Mouse (Mus musculus) T-helper 1 cell (primary cell): ENCODE results near the gene Wfs1.

Source experiments
- in situ Hi-C: fragments of 300-600 bp; cut with MboI, MseI; formaldehyde crosslinking; loops from one replicate; pipeline ENCODE4 v1.15.1; 2025; ENCODE audit warnings: high pct_unique_total_duplicates

Gene Wfs1

GRCm38 (mm10) chr5:36935486-36936473, 53.2 kb downstream of the Wfs1 start:
- in situ Hi-C loops, result no loop called here

- in situ Hi-C loops, result no loop called here
These were observed 55.6 kb downstream of the Wfs1 start for GRCm38 (mm10) chr5:36933383-36933782.

GRCm38 (mm10) chr5:36929376-36929775, 59.6 kb downstream of the Wfs1 start:
- in situ Hi-C loops, result loop anchor here (5.0 to 10.0 kb wide), 2 partner anchors 77 to 1845 kb away; no protein-coding TSS in a partner anchor

GRCm38 (mm10) chr5:36928701-36929100, 60.3 kb downstream of the Wfs1 start:
- in situ Hi-C loops, result loop anchor here (5.0 to 10.0 kb wide), 2 partner anchors 76 to 1846 kb away; no protein-coding TSS in a partner anchor

- in situ Hi-C loops, result loop anchor here (10.0 to 25.0 kb wide), 2 partner anchors 888 to 1851 kb away; partner anchors contain the start of gene Msx1
These were observed 64.9 kb downstream of the Wfs1 start for GRCm38 (mm10) chr5:36923826-36924700.

- in situ Hi-C loops, result loop anchor here (10.0 to 25.0 kb wide), 2 partner anchors 889 to 1852 kb away; partner anchors contain the start of gene Msx1
These were observed 66.2 kb downstream of the Wfs1 start for GRCm38 (mm10) chr5:36922811-36923210.

- in situ Hi-C loops, result loop anchor here (10.0 to 25.0 kb wide), 2 partner anchors 890 to 1853 kb away; partner anchors contain the start of gene Msx1
These were observed 67.1 kb downstream of the Wfs1 start for GRCm38 (mm10) chr5:36921871-36922270.

- in situ Hi-C loops, result loop anchor here (10.0 to 25.0 kb wide), 2 partner anchors 892 to 1855 kb away; partner anchors contain the start of gene Msx1
These were observed 68.9 kb downstream of the Wfs1 start for GRCm38 (mm10) chr5:36920072-36920471.

GRCm38 (mm10) chr5:36918016-36918415, 71.0 kb downstream of the Wfs1 start:
- in situ Hi-C loops, result loop anchor here (25.0 kb wide), 1 partner anchor 894 kb away; the partner anchor contains the start of gene Msx1

- in situ Hi-C loops, result loop anchor here (25.0 kb wide), 1 partner anchor 895 kb away; the partner anchor contains the start of gene Msx1
These were observed 71.8 kb downstream of the Wfs1 start for GRCm38 (mm10) chr5:36917245-36917644.

- in situ Hi-C loops, result loop anchor here (25.0 kb wide), 1 partner anchor 896 kb away; the partner anchor contains the start of gene Msx1
These were observed 72.4 kb downstream of the Wfs1 start for GRCm38 (mm10) chr5:36916581-36916980.
